16 mouse cellular contexts compared by ENCODE assay signal in the genomic region with DNA sequence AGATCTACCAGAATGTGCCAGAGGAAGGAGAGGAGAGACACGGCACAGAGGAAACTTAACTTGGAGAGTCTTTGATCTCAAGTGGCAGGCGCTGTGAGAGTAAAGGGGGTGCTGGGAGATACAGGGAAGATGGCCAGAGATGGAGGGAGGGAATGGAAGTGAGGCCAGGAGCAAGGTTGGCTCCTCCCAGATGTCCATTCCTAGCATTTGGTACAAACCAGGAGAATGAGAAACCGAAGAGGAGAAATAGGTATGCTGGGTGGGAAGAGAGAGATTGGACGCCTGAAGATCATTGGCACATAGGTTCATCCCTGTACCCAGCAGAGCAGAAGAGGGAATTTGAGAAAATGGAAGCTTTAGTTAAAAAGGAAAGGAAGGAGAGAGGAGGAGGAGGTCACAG.
DNase-seq lines count a peak whose midpoint lies in the region; ATAC-seq and TF ChIP-seq lines count a peak whose summit lies in the region.
"Had no signal": no experiment of that assay in that cellular context is flagged by ENCODE, and none has a peak within 500 bp of the region (broad histone marks: within the 10 kb centered on the region; RNA-seq: fewer than 3 reads in every experiment).

No protein-coding gene starts in this region.

- no peaks in the 10 kb centered on the region for H3K4me1 ChIP-seq in midbrain, postnatal 0 days (ENCODE audit: insufficient read depth, low read length)
- no peaks in the 10 kb centered on the region for H3K4me1 ChIP-seq in midbrain, embryonic 14.5 days (ENCODE audit: control insufficient read depth, insufficient read depth, low read length)
- H3K4me1 ChIP-seq in forebrain, embryonic 16.5 days (replicated peaks; ENCODE audit: control insufficient read depth, insufficient read depth, low read length) = peaks cover 7% of the 10 kb centered on the region
- H3K4me1 ChIP-seq: heart, embryonic 10.5 days; liver, embryonic 13.5 days; midbrain, embryonic 12.5 days had no signal

- 83% methylated on average over 4 of the region's 4 CpGs for WGBS in midbrain, postnatal 0 days
- 88% methylated on average over 4 of the region's 4 CpGs for WGBS in midbrain, embryonic 14.5 days
- 66% methylated on average over 4 of the region's 4 CpGs for WGBS in forebrain, embryonic 16.5 days

- no peak overlapping the region for H3K4me2 ChIP-seq in midbrain, postnatal 0 days (ENCODE audit: low read depth, low read length, poor library complexity, severe bottlenecking)
- no peak overlapping the region for H3K4me2 ChIP-seq in midbrain, embryonic 14.5 days (ENCODE audit: low read length)
- no peak overlapping the region for H3K4me2 ChIP-seq in forebrain, embryonic 16.5 days (ENCODE audit: low read length)
- H3K4me2 ChIP-seq: liver, embryonic 13.5 days; lung, embryonic 15.5 days; midbrain, embryonic 12.5 days had no signal

- no peaks in the 10 kb centered on the region for H3K27me3 ChIP-seq in midbrain, postnatal 0 days (ENCODE audit: insufficient read depth, low read length)
- H3K27me3 ChIP-seq in midbrain, embryonic 14.5 days (ENCODE audit: control insufficient read depth, insufficient read depth, low read length) = no peaks in the 10 kb centered on the region
- no peaks in the 10 kb centered on the region for H3K27me3 ChIP-seq in forebrain, embryonic 16.5 days (replicated peaks; ENCODE audit: control insufficient read depth, insufficient read depth, low read length)
- H3K27me3 ChIP-seq: liver, embryonic 13.5 days; lung, embryonic 15.5 days; midbrain, embryonic 12.5 days had no signal

- H3K27ac ChIP-seq in midbrain, postnatal 0 days (ENCODE audit: low read depth, low read length) = no peak overlapping the region
- no peak overlapping the region for H3K27ac ChIP-seq in midbrain, embryonic 14.5 days (replicated peaks; ENCODE audit: low read depth, low read length)
- peak overlapping the region; percentile 70 for H3K27ac ChIP-seq in forebrain, embryonic 16.5 days (ENCODE audit: low read length)
- H3K27ac ChIP-seq: heart, embryonic 10.5 days; liver, embryonic 13.5 days; lung, embryonic 15.5 days; macrophage; midbrain, embryonic 12.5 days had no signal

- no peak overlapping the region for H3K4me3 ChIP-seq in midbrain, postnatal 0 days (ENCODE audit: low read depth, low read length)
- H3K4me3 ChIP-seq in midbrain, embryonic 14.5 days (replicated peaks; ENCODE audit: low read depth, low read length) = no peak overlapping the region
- no peak overlapping the region for H3K4me3 ChIP-seq in forebrain, embryonic 16.5 days (replicated peaks; ENCODE audit: low read length)
- H3K4me3 ChIP-seq: heart, embryonic 10.5 days; liver, embryonic 13.5 days; lung, embryonic 15.5 days; midbrain, embryonic 12.5 days; myocyte had no signal

- ATAC-seq in frontal cortex, adult (ENCODE audit: low TSS enrichment) = peak; percentile 38
- ATAC-seq in midbrain, postnatal 0 days (ENCODE audit: low FRiP score) = peak; percentile 13; the same call in 1 of the 2 replicates
- ATAC-seq in midbrain, embryonic 14.5 days (ENCODE audit: low FRiP score, low TSS enrichment) = no peak
- ATAC-seq in forebrain, embryonic 16.5 days = peak; percentile 19; the same call in 1 of the 2 replicates
- no peak for ATAC-seq in megakaryocyte, adult 5-6 weeks (ENCODE audit: poor library complexity, severe bottlenecking)
- ATAC-seq: inflammation-experienced regulatory T-cells, adult 6 months had no signal

- H3K9ac ChIP-seq in midbrain, postnatal 0 days (replicated peaks; ENCODE audit: low read length, poor library complexity, severe bottlenecking) = no peak overlapping the region
- no peak overlapping the region for H3K9ac ChIP-seq in midbrain, embryonic 14.5 days (replicated peaks; ENCODE audit: low read length)
- H3K9ac ChIP-seq in forebrain, embryonic 16.5 days (replicated peaks; ENCODE audit: low read depth, low read length) = no peak overlapping the region
- H3K9ac ChIP-seq: liver, embryonic 13.5 days; lung, embryonic 15.5 days; midbrain, embryonic 12.5 days had no signal

- DNase-seq in frontal cortex, postnatal 36 days (ENCODE audit: low spot score in 2 of 2) = no peak
- peak; percentile 11 for DNase-seq in midbrain, postnatal 0 days (ENCODE audit: low spot score)
- DNase-seq in midbrain, embryonic 14.5 days = no peak
- DNase-seq in kidney, adult 8-10 months = no peak
- DNase-seq: gastrocnemius, postnatal 14 days; heart, postnatal 10 days; liver, embryonic 13.5 days had no signal

- no peak for TF ChIP-seq CTCF in midbrain, postnatal 0 days (IDR thresholded peaks at IDR 0.05)

- H3K36me3 ChIP-seq in midbrain, postnatal 0 days (ENCODE audit: insufficient read depth, low read length) = no peaks in the 10 kb centered on the region
- no peaks in the 10 kb centered on the region for H3K36me3 ChIP-seq in midbrain, embryonic 14.5 days (ENCODE audit: control insufficient read depth, insufficient read depth, low read length)
- no peaks in the 10 kb centered on the region for H3K36me3 ChIP-seq in forebrain, embryonic 16.5 days (ENCODE audit: control insufficient read depth, insufficient read depth)
- H3K36me3 ChIP-seq: heart, embryonic 10.5 days; liver, embryonic 13.5 days; lung, embryonic 15.5 days; midbrain, embryonic 12.5 days had no signal

- no peaks in the 10 kb centered on the region for H3K9me3 ChIP-seq in midbrain, postnatal 0 days (ENCODE audit: low read length)
- no peaks in the 10 kb centered on the region for H3K9me3 ChIP-seq in midbrain, embryonic 14.5 days (ENCODE audit: control insufficient read depth, low read length)
- no peaks in the 10 kb centered on the region for H3K9me3 ChIP-seq in forebrain, embryonic 16.5 days (ENCODE audit: control insufficient read depth, low read length)
- H3K9me3 ChIP-seq: heart, embryonic 10.5 days; liver, embryonic 13.5 days; lung, embryonic 15.5 days; midbrain, embryonic 12.5 days had no signal

Comparison
In these comparisons a context has a peak if more than half of its experiments do, and no peak if none do; other contexts are left out.
1. ATAC-seq: peak in frontal cortex, adult (single experiment), midbrain, postnatal 0 days (single experiment) and forebrain, embryonic 16.5 days (single experiment); none in midbrain, embryonic 14.5 days (single experiment) and megakaryocyte, adult 5-6 weeks (single experiment).